Mouse (Mus musculus) intestine, embryonic 16.5 days (tissue): ENCODE measurements around the gene Prmt3. TPM values are rescaled to one million over a fixed set of nuclear protein-coding genes. Genes with fewer than 3 reads are reported as not detected.

ENCODE experiments used
- ATAC-seq: fragments of 200-750 bp; cut with Nextera tagmentation; 2 replicates; pipeline ENCODE4 v1.8.0; 2017; ENCODE audit warnings: moderate TSS enrichment, moderate library complexity
- H3K27ac ChIP-seq: fragments of 300-500 bp; sonication (generic); 2 replicates; pipeline ENCODE4 v1.5.1; 2014; ENCODE audit warnings: mild to moderate bottlenecking, low read length
- H3K27me3 ChIP-seq: fragments of 300-500 bp; sonication (generic); replicated peaks from 2 replicates; pipeline ENCODE4 v1.6.1; 2014; ENCODE audit warnings: low read length, control low read depth, mixed read lengths; ENCODE audit not compliant: control insufficient read depth, insufficient read depth
- H3K36me3 ChIP-seq: fragments of 300-500 bp; sonication (generic); 2 replicates; pipeline ENCODE4 v1.6.1; 2014; ENCODE audit warnings: low read length, control low read depth; ENCODE audit not compliant: control insufficient read depth, insufficient read depth
- H3K4me1 ChIP-seq: fragments of 300-500 bp; sonication (generic); 2 replicates; pipeline ENCODE4 v1.6.1; 2014; ENCODE audit warnings: low read length, control low read depth, mixed read lengths; ENCODE audit not compliant: control insufficient read depth, insufficient read depth
- H3K4me2 ChIP-seq: fragments of 300-500 bp; sonication (generic); 2 replicates; pipeline ENCODE4 v1.6.1; 2014; ENCODE audit warnings: low read depth, low read length, control low read depth
- H3K4me3 ChIP-seq: fragments of 300-500 bp; sonication (generic); 2 replicates; pipeline ENCODE4 v1.5.1; 2014; ENCODE audit warnings: mild to moderate bottlenecking, low read length
- H3K9ac ChIP-seq: fragments of 300-500 bp; sonication (generic); 2 replicates; pipeline ENCODE4 v1.6.1; 2014; ENCODE audit warnings: low read depth, low read length
- H3K9me3 ChIP-seq: fragments of 300-500 bp; sonication (generic); 2 replicates; pipeline ENCODE4 v1.6.1; 2016; ENCODE audit warnings: low read length, control low read depth; ENCODE audit not compliant: control insufficient read depth
- WGBS: fragments of 180-500 bp; shearing (Covaris S2); extraction: QIAGEN DNeasy Blood & Tissue Kit; methylation state at CpG from one replicate; pipeline ENCODE4 v1.1.7; 2014; 5-methylcytosine and 5-hydroxymethylcytosine counted together
- polyA plus RNA-seq: library from polyadenylated mRNA; unstranded; fragments of >200 nt; fragmentation: Nextera tagmentation; extraction: Ambion mirVana; gene quantifications from 2 replicates; pipeline ENCODE4 v1.2.1, GENCODE M21; 2015

Gene Prmt3
- polyA plus RNA-seq, 1 experiment from 2014 or later: 45.4 TPM

- ATAC-seq: no peak
- WGBS: 95% methylated on average over 1 of the region's 1 CpGs
Observed at GRCm38 (mm10) chr7:49827920-49828319, 49.8 kb downstream of the Prmt3 start.

GRCm38 (mm10) chr7:49842366-49843282 is 64.5 kb downstream of the Prmt3 start:
- H3K36me3 ChIP-seq: 0 out of 2 replicates have a peak, but pooled peaks cover 6% of the 10 kb centered on the region
- no peaks in the 10 kb centered on the region for H3K9me3 ChIP-seq
- H3K27me3 ChIP-seq: no peaks in the 10 kb centered on the region
- H3K4me3 ChIP-seq: no peak overlapping the region
- no peak overlapping the region for H3K27ac ChIP-seq
- H3K9ac ChIP-seq: no peak overlapping the region
- H3K4me1 ChIP-seq: peaks cover 4% of the 10 kb centered on the region; the same call in 1 of the 2 replicates
- WGBS: 38% methylated on average over 11 of the region's 11 CpGs
- peak; percentile 84 for ATAC-seq
- H3K4me2 ChIP-seq: no peak overlapping the region

More at GRCm38 (mm10) chr7:49827920-49828319, 49.8 kb downstream of the Prmt3 start:
- Histone ChIP-seq H3K4me1 (no peaks in the 10 kb centered on the region), H3K27ac (no peak overlapping the region), H3K4me3 (no peak overlapping the region), H3K36me3 (no peaks in the 10 kb centered on the region; the same call in 1 of the 2 replicates), H3K4me2 (no peak overlapping the region), H3K9ac (no peak overlapping the region), H3K9me3 (no peaks in the 10 kb centered on the region), H3K27me3 (no peaks in the 10 kb centered on the region)

GRCm38 (mm10) chr7:49843304-49843933 is 65.3 kb downstream of the Prmt3 start:
- ATAC-seq: peak; percentile 66
- WGBS: 51% methylated on average over 6 of the region's 6 CpGs
- no peak overlapping the region for H3K4me2 ChIP-seq
- peaks cover 4% of the 10 kb centered on the region; the same call in 1 of the 2 replicates for H3K4me1 ChIP-seq
- H3K27me3 ChIP-seq: no peaks in the 10 kb centered on the region
- 0 out of 2 replicates have a peak, but pooled peaks cover 6% of the 10 kb centered on the region for H3K36me3 ChIP-seq
- no peak overlapping the region for H3K27ac ChIP-seq
- H3K9me3 ChIP-seq: no peaks in the 10 kb centered on the region
- no peak overlapping the region for H3K4me3 ChIP-seq
- no peak overlapping the region for H3K9ac ChIP-seq

- Histone ChIP-seq H3K4me1 (peaks cover under 1% of the 10 kb centered on the region; the same call in 1 of the 2 replicates), H3K4me3 (no peak overlapping the region), H3K9me3 (no peaks in the 10 kb centered on the region), H3K27ac (no peak overlapping the region), H3K36me3 (no peaks in the 10 kb centered on the region), H3K4me2 (no peak overlapping the region), H3K27me3 (no peaks in the 10 kb centered on the region), H3K9ac (no peak overlapping the region)
- WGBS: 82% methylated on average over 2 of the region's 2 CpGs
- ATAC-seq: no peak
Observed at GRCm38 (mm10) chr7:49847939-49848338, 69.8 kb downstream of the Prmt3 start.

GRCm38 (mm10) chr7:49853342-49854181 is 75.4 kb downstream of the Prmt3 start:
- no peaks in the 10 kb centered on the region for H3K9me3 ChIP-seq
- WGBS: 83% methylated on average over 5 of the region's 5 CpGs
- no peak overlapping the region for H3K4me2 ChIP-seq
- ATAC-seq: no peak
- H3K27ac ChIP-seq: no peak overlapping the region
- no peaks in the 10 kb centered on the region for H3K27me3 ChIP-seq
- H3K4me1 ChIP-seq: no peaks in the 10 kb centered on the region
- H3K36me3 ChIP-seq: no peaks in the 10 kb centered on the region
- no peak overlapping the region for H3K9ac ChIP-seq
- H3K4me3 ChIP-seq: no peak overlapping the region

GRCm38 (mm10) chr7:49857347-49857746 is 79.2 kb downstream of the Prmt3 start:
- Histone ChIP-seq H3K4me2 (no peak overlapping the region), H3K27ac (no peak overlapping the region), H3K4me1 (no peaks in the 10 kb centered on the region), H3K4me3 (no peak overlapping the region), H3K27me3 (no peaks in the 10 kb centered on the region), H3K9me3 (no peaks in the 10 kb centered on the region), H3K36me3 (no peaks in the 10 kb centered on the region), H3K9ac (no peak overlapping the region)
- ATAC-seq: no peak
- WGBS: 80% methylated on average over 5 of the region's 5 CpGs

- Histone ChIP-seq H3K4me2 (no peak overlapping the region), H3K36me3 (no peaks in the 10 kb centered on the region), H3K27ac (no peak overlapping the region), H3K9ac (no peak overlapping the region), H3K4me1 (no peaks in the 10 kb centered on the region), H3K9me3 (no peaks in the 10 kb centered on the region), H3K4me3 (no peak overlapping the region), H3K27me3 (no peaks in the 10 kb centered on the region)
- 75% methylated on average over 3 of the region's 3 CpGs for WGBS
- no peak for ATAC-seq
Observed at GRCm38 (mm10) chr7:49858257-49858656, 80.1 kb downstream of the Prmt3 start.

GRCm38 (mm10) chr7:49859820-49860219 is 81.7 kb downstream of the Prmt3 start:
- WGBS: 95% methylated on average over 3 of the region's 3 CpGs
- Histone ChIP-seq H3K4me1 (no peaks in the 10 kb centered on the region), H3K36me3 (no peaks in the 10 kb centered on the region), H3K4me3 (no peak overlapping the region), H3K9me3 (no peaks in the 10 kb centered on the region), H3K4me2 (no peak overlapping the region), H3K9ac (no peak overlapping the region), H3K27ac (no peak overlapping the region), H3K27me3 (no peaks in the 10 kb centered on the region)
- ATAC-seq: no peak

- Histone ChIP-seq H3K4me1 (no peaks in the 10 kb centered on the region), H3K4me2 (no peak overlapping the region), H3K36me3 (no peaks in the 10 kb centered on the region), H3K9ac (no peak overlapping the region), H3K27ac (no peak overlapping the region), H3K9me3 (no peaks in the 10 kb centered on the region), H3K27me3 (no peaks in the 10 kb centered on the region), H3K4me3 (no peak overlapping the region)
- no peak for ATAC-seq
- 94% methylated on average over 2 of the region's 2 CpGs for WGBS
Observed at GRCm38 (mm10) chr7:49861196-49861595, 83.0 kb downstream of the Prmt3 start.
